Mouse (Mus musculus): ENCODE data around the gene Swi5. TPM values are rescaled to one million over a fixed set of nuclear protein-coding genes. Genes with fewer than 3 reads are reported as not detected.

Gene Swi5
- polyA plus RNA-seq, 1 experiment from 2014 or later: 380 TPM

GRCm38 (mm10) chr2:32235433-32235832 is 52.4 kb downstream of the Swi5 start:
- WGBS: 42% methylated on average over 7 of the region's 7 CpGs
- Histone ChIP-seq H3K9ac (peak overlapping the region; percentile 68), H3K4me3 (peak overlapping the region; percentile 52), H3K4me1 (peaks cover 22% of the 10 kb centered on the region), H3K4me2 (replicated peaks) (peak overlapping the region; percentile 68), H3K9me3 (replicated peaks) (no peaks in the 10 kb centered on the region), H3K27me3 (no peaks in the 10 kb centered on the region), H3K36me3 (peaks cover 35% of the 10 kb centered on the region), H3K27ac (peak overlapping the region; percentile 77)
- no peak for ATAC-seq (ENCODE audit: low FRiP score)

Small RNAs within 50 kb of the gene (microRNA-seq; reads per million reads assigned to microRNA genes)
- gene Gm23363 (not detected), gene Mir199b (1,038 reads per million, percentile 75 among the genes with 10 or more reads in this experiment)

Other genes with a start within 250 kb of the Swi5 start
- 1.8 and 2.4 TPM in 2 replicates for gene Fam78a, start 203.2 kb downstream of the Swi5 start, polyA plus RNA-seq (2016; fragmentation: Nextera tagmentation; extraction: Ambion mirVana)
- gene Plpp7, start 192.5 kb downstream of the Swi5 start, polyA plus RNA-seq (2016; fragmentation: Nextera tagmentation; extraction: Ambion mirVana): 11.1 and 11.5 TPM in 2 replicates
- 111 and 114 TPM in 2 replicates for gene Prrc2b, start 137.0 kb downstream of the Swi5 start, polyA plus RNA-seq (2016; fragmentation: Nextera tagmentation; extraction: Ambion mirVana)
- gene Pomt1, start 51.5 kb downstream of the Swi5 start, polyA plus RNA-seq (2016; fragmentation: Nextera tagmentation; extraction: Ambion mirVana): 25.5 and 25.9 TPM in 2 replicates
- 61.8 and 67.3 TPM in 2 replicates for gene Uck1, start 27.9 kb downstream of the Swi5 start, polyA plus RNA-seq (2016; fragmentation: Nextera tagmentation; extraction: Ambion mirVana)
- gene Golga2, start 691 bp downstream of the Swi5 start, polyA plus RNA-seq (2016; fragmentation: Nextera tagmentation; extraction: Ambion mirVana): 31.5 and 31.6 TPM in 2 replicates
- gene Ciz1, start 64.3 kb upstream of the Swi5 start, polyA plus RNA-seq (2016; fragmentation: Nextera tagmentation; extraction: Ambion mirVana): 59.1 and 66.3 TPM in 2 replicates
- gene Dnm1, start 65.3 kb upstream of the Swi5 start, polyA plus RNA-seq (2016; fragmentation: Nextera tagmentation; extraction: Ambion mirVana): 44.4 and 47.5 TPM in 2 replicates
- 62.6 and 72.8 TPM in 2 replicates for gene 1110008P14Rik, start 93.9 kb upstream of the Swi5 start, polyA plus RNA-seq (2016; fragmentation: Nextera tagmentation; extraction: Ambion mirVana)
- 0.95 and 1.2 TPM in 2 replicates for gene Lcn2, start 100.2 kb upstream of the Swi5 start, polyA plus RNA-seq (2016; fragmentation: Nextera tagmentation; extraction: Ambion mirVana)
- gene Ptges2, start 107.8 kb upstream of the Swi5 start, polyA plus RNA-seq (2016; fragmentation: Nextera tagmentation; extraction: Ambion mirVana): 34.5 and 35.1 TPM in 2 replicates
- 5.9 and 6.2 TPM in 2 replicates for gene Naif1, start 162.4 kb upstream of the Swi5 start, polyA plus RNA-seq (2016; fragmentation: Nextera tagmentation; extraction: Ambion mirVana)
- gene Slc25a25, start 163.4 kb upstream of the Swi5 start, polyA plus RNA-seq (2016; fragmentation: Nextera tagmentation; extraction: Ambion mirVana): 40.2 and 41.6 TPM in 2 replicates
- 12.6 and 15.5 TPM in 2 replicates for gene Fam102a, start 247.3 kb upstream of the Swi5 start, polyA plus RNA-seq (2016; fragmentation: Nextera tagmentation; extraction: Ambion mirVana)

All from hindbrain, embryonic 12.5 days (tissue).